Mouse (Mus musculus) heart, postnatal 0 days (tissue): ENCODE data around the gene Zscan10. TPM values are rescaled to one million over a fixed set of nuclear protein-coding genes. Genes with fewer than 3 reads are reported as not detected.

Experiments
- ATAC-seq: fragments of 200-750 bp; cut with Nextera tagmentation; 2 replicates; pipeline ENCODE4 v1.8.0; 2017; ENCODE audit warnings: low read depth, moderate number of reproducible peaks, moderate library complexity; ENCODE audit not compliant: insufficient read depth
- DNase-seq: peaks from one replicate; pipeline ENCODE4 v3.0.0-alpha.2; 2016; ENCODE audit warnings: low spot score
- H3K27ac ChIP-seq: fragments of 300-500 bp; sonication (generic); 2 replicates; pipeline ENCODE4 v1.5.1; 2014; ENCODE audit warnings: low read depth, mild to moderate bottlenecking
- H3K27me3 ChIP-seq: fragments of 300-500 bp; sonication (generic); 2 replicates; pipeline ENCODE4 v1.6.1; 2014; ENCODE audit warnings: low read length, mixed read lengths; ENCODE audit not compliant: control insufficient read depth, insufficient read depth
- H3K36me3 ChIP-seq: fragments of 300-500 bp; sonication (generic); replicated peaks from 2 replicates; pipeline ENCODE4 v1.6.1; 2014; ENCODE audit warnings: low read length, mixed read lengths; ENCODE audit not compliant: control insufficient read depth, insufficient read depth
- H3K4me1 ChIP-seq: fragments of 300-500 bp; sonication (generic); 2 replicates; pipeline ENCODE4 v1.6.1; 2014; ENCODE audit warnings: antibody characterized with exemption; ENCODE audit not compliant: control insufficient read depth, insufficient read depth
- H3K4me2 ChIP-seq: fragments of 300-500 bp; sonication (generic); 2 replicates; pipeline ENCODE4 v1.6.1; 2014; ENCODE audit warnings: low read depth, mild to moderate bottlenecking, low read length, moderate library complexity
- H3K4me3 ChIP-seq: fragments of 300-500 bp; sonication (generic); 2 replicates; pipeline ENCODE4 v1.5.1; 2014; ENCODE audit warnings: low read depth, low read length
- H3K9ac ChIP-seq: fragments of 300-500 bp; sonication (generic); replicated peaks from 2 replicates; pipeline ENCODE4 v1.6.1; 2014; ENCODE audit warnings: low read depth, low read length, mixed read lengths
- H3K9me3 ChIP-seq: fragments of 300-500 bp; sonication (generic); replicated peaks from 2 replicates; pipeline ENCODE4 v1.6.1; 2016; ENCODE audit warnings: low read length; ENCODE audit not compliant: control insufficient read depth
- CTCF ChIP-seq: IDR thresholded peaks from 2 replicates; pipeline ENCODE4 v1.5.1; 2016; ENCODE audit warnings: antibody characterized with exemption, control low read depth, low read depth
- EP300 ChIP-seq: IDR thresholded peaks from 2 replicates; pipeline ENCODE4 v1.6.1; 2016; ENCODE audit warnings: antibody characterized with exemption, low read depth
- WGBS: fragments of 180-500 bp; shearing (Covaris S2); extraction: QIAGEN DNeasy Blood & Tissue Kit; methylation state at CpG from one replicate; pipeline ENCODE4 v1.1.7; 2014; 5-methylcytosine and 5-hydroxymethylcytosine counted together
- polyA plus RNA-seq: library from polyadenylated mRNA; unstranded; fragments of >200 nt; fragmentation: Nextera tagmentation; extraction: Ambion mirVana; gene quantifications from 2 replicates; pipeline ENCODE4 v1.2.1, GENCODE M21; 2015
- total RNA-seq: library from RNA; depleted of rRNA; stranded (reverse); fragments of >200 nt; gene quantifications from 2 replicates; pipeline ENCODE4 v1.2.3, GENCODE M21; 2014; ENCODE audit warnings: low replicate concordance; rRNA removed

The Zscan10 gene
- total and polyA plus RNA-seq, 2 experiments from 2014 or later = not detected

GRCm38 (mm10) chr17:23654410-23654809 lies 53.8 kb downstream of the Zscan10 start:
- DNase-seq (no peak), ATAC-seq (no peak)
- no peak for TF ChIP-seq CTCF
- TF ChIP-seq EP300 = no peak
- 60% methylated on average over 2 of the region's 2 CpGs for WGBS
- H3K4me3 ChIP-seq = no peak overlapping the region
- H3K27me3 ChIP-seq = peaks cover 3% of the 10 kb centered on the region; the same call in 1 of the 2 replicates
- no peak overlapping the region for H3K4me2 ChIP-seq
- H3K4me1 ChIP-seq = no peaks in the 10 kb centered on the region
- no peaks in the 10 kb centered on the region for H3K36me3 ChIP-seq
- H3K9ac ChIP-seq = no peak overlapping the region
- no peak overlapping the region for H3K27ac ChIP-seq
- no peaks in the 10 kb centered on the region for H3K9me3 ChIP-seq

DNA sequence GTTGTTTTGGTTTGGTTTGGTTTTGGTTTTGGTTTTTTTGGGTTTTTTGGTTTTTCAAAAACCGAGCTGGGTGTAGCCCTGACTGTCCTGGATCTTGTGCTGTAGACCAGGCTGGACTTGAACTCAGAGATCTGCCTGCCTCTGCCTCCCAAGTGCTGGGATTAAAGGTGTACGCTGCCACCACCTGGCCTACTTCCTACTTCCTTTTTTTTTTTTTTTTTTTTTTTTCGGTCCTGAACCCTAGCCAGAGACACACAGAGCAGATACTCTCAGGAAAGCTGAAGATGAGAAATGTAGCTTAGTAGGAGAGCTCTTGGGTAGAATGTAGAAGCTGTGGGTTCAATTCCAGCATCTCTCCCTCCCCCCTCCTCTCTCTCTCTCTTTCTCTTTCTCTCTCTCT lies 57.8 kb downstream of the Zscan10 start:
- Histone ChIP-seq H3K4me1 (no peaks in the 10 kb centered on the region), H3K27ac (no peak overlapping the region), H3K4me2 (no peak overlapping the region), H3K36me3 (no peaks in the 10 kb centered on the region), H3K4me3 (no peak overlapping the region), H3K9me3 (no peaks in the 10 kb centered on the region), H3K9ac (no peak overlapping the region), H3K27me3 (peaks cover 37% of the 10 kb centered on the region)
- 68% methylated on average over 2 of the region's 3 CpGs for WGBS
- ATAC-seq (no peak), DNase-seq (no peak)
- TF ChIP-seq CTCF (no peak), EP300 (no peak)

DNA sequence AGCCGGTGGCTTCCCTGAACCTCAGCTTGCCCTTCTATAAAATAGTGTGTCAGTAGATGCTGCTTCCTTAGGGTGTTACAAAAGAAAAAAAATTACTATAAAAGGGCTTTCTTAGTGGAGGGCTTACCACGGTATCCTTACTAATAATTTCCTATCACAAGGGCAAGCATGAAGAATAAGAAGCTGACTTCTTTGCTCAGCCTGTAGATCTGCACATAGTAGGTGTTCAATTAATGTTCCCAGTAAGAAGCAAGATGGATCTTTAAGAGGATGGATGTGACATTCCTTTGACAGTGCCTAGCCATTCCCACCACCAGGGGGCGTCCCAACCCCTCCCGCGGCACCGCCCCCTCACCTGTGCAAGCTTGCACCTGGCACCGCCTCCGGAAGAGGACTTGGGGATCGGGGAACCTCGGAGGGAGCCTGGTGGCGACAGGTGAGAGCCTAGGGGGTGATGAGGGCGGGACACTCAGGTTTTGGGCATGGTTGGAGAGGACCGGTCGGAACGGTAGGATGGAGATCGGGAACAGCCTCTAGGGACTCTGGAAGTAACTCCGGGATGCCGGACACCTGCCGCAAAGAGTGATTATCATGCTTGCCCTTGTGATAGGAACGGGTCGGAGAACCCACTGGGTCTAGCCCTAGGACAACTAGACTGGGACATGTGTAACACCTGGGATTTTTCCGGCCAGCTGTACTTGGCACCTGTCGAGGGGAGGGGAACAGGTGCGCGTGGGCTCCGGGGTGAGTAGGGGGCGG lies 59.6 kb downstream of the Zscan10 start, which contains the start of gene Bicdl2:
Gene Bicdl2, plus strand, starts transcription at position 390 of the 759 bp plus-strand sequence.
- H3K9me3 ChIP-seq = no peaks in the 10 kb centered on the region
- no peaks in the 10 kb centered on the region for H3K4me1 ChIP-seq
- TF ChIP-seq EP300 (no peak), CTCF (peak; percentile 46)
- H3K27me3 ChIP-seq = peaks cover 37% of the 10 kb centered on the region
- H3K4me2 ChIP-seq = peak within 1 kb of the TSS; percentile 30
- H3K27ac ChIP-seq = no peak within 1 kb of the TSS
- DNase-seq (no peak), ATAC-seq (no peak)
- H3K9ac ChIP-seq = no peak within 1 kb of the TSS
- H3K4me3 ChIP-seq = peak within 1 kb of the TSS; percentile 20
- WGBS = 6% methylated on average over 27 of the region's 27 CpGs
- H3K36me3 ChIP-seq = no peaks in the 10 kb centered on the region

Other genes starting within 250 kb of the Zscan10 start
- gene Vmn2r116, start 216.3 kb upstream of the Zscan10 start, total RNA-seq = not detected in 2 replicates
- gene Vmn2r116, start 216.3 kb upstream of the Zscan10 start, polyA plus RNA-seq = not detected in 2 replicates
- not detected in 2 replicates for gene Vmn2r117, start 121.2 kb upstream of the Zscan10 start, total RNA-seq
- not detected in 2 replicates for gene Vmn2r117, start 121.2 kb upstream of the Zscan10 start, polyA plus RNA-seq
- 12.6 and 21.4 TPM in 2 replicates for gene Zfp213, start 36.6 kb upstream of the Zscan10 start, total RNA-seq
- 9.6 and 9.8 TPM in 2 replicates for gene Zfp213, start 36.6 kb upstream of the Zscan10 start, polyA plus RNA-seq
- gene Zfp13, start 1.4 kb upstream of the Zscan10 start, total RNA-seq = 17.9 and 18.5 TPM in 2 replicates
- 5.3 and 6.4 TPM in 2 replicates for gene Zfp13, start 1.4 kb upstream of the Zscan10 start, polyA plus RNA-seq
- 0.19 and 0.88 TPM in 2 replicates for gene Mmp25, start 44.4 kb downstream of the Zscan10 start, total RNA-seq
- 0.15 and 0.25 TPM in 2 replicates for gene Mmp25, start 44.4 kb downstream of the Zscan10 start, polyA plus RNA-seq
- not detected in 2 replicates for gene Bicdl2, start 59.6 kb downstream of the Zscan10 start, total RNA-seq
- 0.05 and 0.10 TPM in 2 replicates for gene Bicdl2, start 59.6 kb downstream of the Zscan10 start, polyA plus RNA-seq
- 214 and 322 TPM in 2 replicates for gene Hcfc1r1, start 72.7 kb downstream of the Zscan10 start, total RNA-seq
- 328 and 348 TPM in 2 replicates for gene Hcfc1r1, start 72.7 kb downstream of the Zscan10 start, polyA plus RNA-seq
- gene Thoc6, start 73.0 kb downstream of the Zscan10 start, total RNA-seq = 22.4 and 35.2 TPM in 2 replicates
- 22.1 and 23.2 TPM in 2 replicates for gene Thoc6, start 73.0 kb downstream of the Zscan10 start, polyA plus RNA-seq
- gene Tnfrsf12a, start 76.6 kb downstream of the Zscan10 start, total RNA-seq = 275 and 286 TPM in 2 replicates
- gene Tnfrsf12a, start 76.6 kb downstream of the Zscan10 start, polyA plus RNA-seq = 121 and 160 TPM in 2 replicates
- gene Cldn6, start 78.4 kb downstream of the Zscan10 start, total RNA-seq = not detected in 2 replicates
- not detected in 2 replicates for gene Cldn6, start 78.4 kb downstream of the Zscan10 start, polyA plus RNA-seq
- not detected in 2 replicates for gene Cldn9, start 83.2 kb downstream of the Zscan10 start, total RNA-seq
- not detected in 2 replicates for gene Cldn9, start 83.2 kb downstream of the Zscan10 start, polyA plus RNA-seq
- not detected in 2 replicates for gene 1520401A03Rik, start 121.9 kb downstream of the Zscan10 start, total RNA-seq
- gene 1520401A03Rik, start 121.9 kb downstream of the Zscan10 start, polyA plus RNA-seq = not detected in 2 replicates
- 18.2 and 21.7 TPM in 2 replicates for gene Pkmyt1, start 125.5 kb downstream of the Zscan10 start, total RNA-seq
- 8.6 and 9.0 TPM in 2 replicates for gene Pkmyt1, start 125.5 kb downstream of the Zscan10 start, polyA plus RNA-seq
- 21.7 and 28.7 TPM in 2 replicates for gene Paqr4, start 140.0 kb downstream of the Zscan10 start, total RNA-seq
- gene Paqr4, start 140.0 kb downstream of the Zscan10 start, polyA plus RNA-seq = 13.6 and 15.8 TPM in 2 replicates
- 0.97 TPM in 1 of 2 replicates, not detected in the other for gene Kremen2, start 145.0 kb downstream of the Zscan10 start, total RNA-seq
- not detected in 2 replicates for gene Kremen2, start 145.0 kb downstream of the Zscan10 start, polyA plus RNA-seq
- 54.5 and 72.2 TPM in 2 replicates for gene Flywch1, start 170.7 kb downstream of the Zscan10 start, total RNA-seq
- gene Flywch1, start 170.7 kb downstream of the Zscan10 start, polyA plus RNA-seq = 32.4 and 34.8 TPM in 2 replicates
- gene Flywch2, start 185.2 kb downstream of the Zscan10 start, total RNA-seq = 3.8 TPM in 1 of 2 replicates, not detected in the other
- 4.5 and 4.9 TPM in 2 replicates for gene Flywch2, start 185.2 kb downstream of the Zscan10 start, polyA plus RNA-seq
- 72.8 and 85.9 TPM in 2 replicates for gene Srrm2, start 189.7 kb downstream of the Zscan10 start, total RNA-seq
- gene Srrm2, start 189.7 kb downstream of the Zscan10 start, polyA plus RNA-seq = 184 and 196 TPM in 2 replicates
- gene Elob, start 228.3 kb downstream of the Zscan10 start, total RNA-seq = 767 and 972 TPM in 2 replicates
- 1,036 and 1,119 TPM in 2 replicates for gene Elob, start 228.3 kb downstream of the Zscan10 start, polyA plus RNA-seq
- gene Prss33, start 235.2 kb downstream of the Zscan10 start, total RNA-seq = not detected in 2 replicates
- not detected in 2 replicates for gene Prss33, start 235.2 kb downstream of the Zscan10 start, polyA plus RNA-seq
- gene Prss32, start 243.0 kb downstream of the Zscan10 start, total RNA-seq = not detected in 2 replicates
- gene Prss32, start 243.0 kb downstream of the Zscan10 start, polyA plus RNA-seq = not detected in 2 replicates
- not detected in 2 replicates for gene Prss41, start 243.3 kb downstream of the Zscan10 start, total RNA-seq
- gene Prss41, start 243.3 kb downstream of the Zscan10 start, polyA plus RNA-seq = not detected in 2 replicates